Mouse (Mus musculus): ENCODE measurements around the gene Ttf1. TPM values are rescaled to one million over a fixed set of nuclear protein-coding genes. Genes with fewer than 3 reads are reported as not detected.

Ttf1 gene
- polyA plus RNA-seq, 1 experiment from 2014 or later, result 10.2 TPM

DNA sequence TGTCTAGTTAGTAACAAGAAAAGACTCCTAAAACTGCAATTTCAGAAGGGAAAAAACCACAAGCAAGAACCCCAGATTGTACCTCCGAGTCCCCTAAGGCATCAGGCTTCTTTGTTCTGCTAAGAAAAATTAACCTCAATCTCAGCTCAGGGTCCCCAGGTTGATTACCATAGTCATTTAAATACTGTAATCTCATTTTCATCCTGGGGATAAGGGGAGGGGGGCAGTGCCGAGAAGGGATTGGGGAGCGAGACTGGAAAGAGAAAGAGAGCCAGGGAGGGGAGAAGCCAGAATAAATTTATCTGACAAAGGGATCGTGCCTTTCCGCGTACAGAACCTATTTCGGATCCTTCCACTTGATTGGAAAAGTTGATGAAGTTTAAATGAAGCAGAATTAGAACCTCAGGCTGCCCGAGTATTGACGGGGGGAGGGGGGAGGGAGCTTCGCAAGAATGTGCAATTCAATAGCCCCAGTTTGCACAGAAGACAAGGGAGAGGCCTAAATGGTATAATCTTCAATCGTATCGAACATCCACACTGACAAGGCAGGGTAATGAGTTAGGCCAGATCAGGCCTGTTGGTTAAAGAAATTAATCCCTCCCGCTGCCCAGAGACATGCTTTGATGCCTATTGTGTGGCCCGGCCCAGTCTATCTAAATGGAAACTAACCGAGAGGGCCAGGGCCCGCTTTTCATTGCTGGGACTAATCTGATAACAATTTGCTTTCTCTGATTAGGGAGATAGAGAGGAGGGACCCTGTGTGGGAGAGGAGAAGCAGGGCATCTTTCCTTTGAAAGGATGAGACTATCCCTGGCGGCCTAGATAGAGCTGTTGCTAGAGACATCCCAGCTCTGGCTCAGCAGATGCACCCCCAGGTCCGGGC lies 19.2 kb upstream of the Ttf1 start:
- Histone ChIP-seq H3K27me3 (ENCODE audit: insufficient read depth, poor library complexity, severe bottlenecking) (peaks cover 96% of the 10 kb centered on the region), H3K9me3 (no peaks in the 10 kb centered on the region), H3K36me3 (no peaks in the 10 kb centered on the region), H3K4me1 (replicated peaks) (peaks cover 39% of the 10 kb centered on the region), H3K4me3 (peak overlapping the region; percentile 21), H3K27ac (peak overlapping the region; percentile 35)
- peak; percentile 36 for DNase-seq (ENCODE audit: low spot score)
- WGBS, result 4% methylated on average over 18 of the region's 18 CpGs

DNA sequence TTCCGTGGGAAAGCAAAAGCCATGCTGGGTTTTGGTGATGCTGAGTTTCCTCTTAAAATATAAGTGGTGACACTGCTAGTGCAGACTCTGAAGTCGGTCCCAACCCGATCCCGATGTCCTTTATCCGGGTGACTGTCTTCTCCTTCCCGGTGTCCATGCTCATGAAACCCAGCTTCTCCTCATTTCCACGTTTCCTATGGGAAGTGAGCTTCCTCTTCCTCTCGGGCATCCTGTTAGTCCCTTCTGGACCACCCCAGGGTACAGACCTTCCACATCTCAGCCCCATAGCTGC lies 18.6 kb upstream of the Ttf1 start:
- DNase-seq (ENCODE audit: low spot score), result no peak
- peaks cover 98% of the 10 kb centered on the region for H3K27me3 ChIP-seq (ENCODE audit: insufficient read depth, poor library complexity, severe bottlenecking)
- 26% methylated on average over 8 of the region's 8 CpGs for WGBS
- no peaks in the 10 kb centered on the region for H3K9me3 ChIP-seq
- no peaks in the 10 kb centered on the region for H3K36me3 ChIP-seq
- peaks cover 45% of the 10 kb centered on the region for H3K4me1 ChIP-seq (replicated peaks)
- H3K27ac ChIP-seq, result peak overlapping the region; percentile 35
- H3K4me3 ChIP-seq, result no peak overlapping the region

DNA sequence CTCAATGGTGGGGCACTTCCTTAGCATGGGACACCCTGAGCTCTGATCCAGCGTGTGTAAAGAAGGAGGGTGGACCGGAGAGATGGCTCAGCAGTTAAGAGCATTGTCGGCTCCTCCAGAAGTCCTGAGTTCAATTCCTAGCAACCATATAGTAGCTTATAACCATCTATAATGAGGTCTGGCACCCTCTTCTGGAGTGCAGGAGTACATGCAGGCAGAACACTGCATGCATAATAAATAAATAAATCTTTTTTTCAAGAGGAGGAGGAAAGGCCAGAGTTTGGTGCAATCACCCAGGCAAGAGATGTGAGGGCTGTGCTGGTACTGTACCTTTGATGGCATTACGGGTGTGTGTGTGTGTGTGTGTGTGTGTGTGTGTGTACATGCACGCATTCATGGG lies 17.9 kb upstream of the Ttf1 start:
- H3K27me3 ChIP-seq (ENCODE audit: insufficient read depth, poor library complexity, severe bottlenecking), result peaks cover 96% of the 10 kb centered on the region
- H3K27ac ChIP-seq, result peak overlapping the region; percentile 35; the same call in 1 of the 2 replicates
- peaks cover 49% of the 10 kb centered on the region for H3K4me1 ChIP-seq (replicated peaks)
- no peaks in the 10 kb centered on the region for H3K9me3 ChIP-seq
- H3K36me3 ChIP-seq, result no peaks in the 10 kb centered on the region
- no peak for DNase-seq (ENCODE audit: low spot score)
- WGBS, result 87% methylated on average over 5 of the region's 5 CpGs
- no peak overlapping the region for H3K4me3 ChIP-seq

DNA sequence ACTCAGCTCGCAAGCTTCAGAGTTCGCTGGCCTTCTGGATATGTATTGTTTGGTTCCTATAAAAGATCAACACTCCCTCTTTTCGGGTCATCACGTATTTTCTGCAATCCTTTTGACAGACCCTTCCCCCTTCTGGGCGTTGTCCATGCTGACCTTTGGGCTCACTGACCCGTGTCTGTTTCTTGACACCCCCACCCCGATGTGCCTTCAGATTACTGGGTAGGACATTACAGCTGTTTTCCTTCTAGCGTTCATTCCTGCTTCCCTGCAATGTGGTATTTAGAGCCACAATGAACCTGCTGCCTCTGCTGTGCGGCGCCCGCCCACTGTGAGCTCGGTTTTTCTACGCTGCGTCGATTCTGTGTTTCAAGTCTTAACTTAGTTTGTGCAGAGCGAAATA lies 13.9 kb upstream of the Ttf1 start:
- H3K9me3 ChIP-seq, result no peaks in the 10 kb centered on the region
- no peaks in the 10 kb centered on the region for H3K36me3 ChIP-seq
- 17% methylated on average over 16 of the region's 16 CpGs for WGBS
- H3K4me1 ChIP-seq (replicated peaks), result peaks cover 32% of the 10 kb centered on the region
- peak overlapping the region; percentile 75 for H3K27ac ChIP-seq
- peaks cover 94% of the 10 kb centered on the region for H3K27me3 ChIP-seq (ENCODE audit: insufficient read depth, poor library complexity, severe bottlenecking)
- peak; percentile 68 for DNase-seq (ENCODE audit: low spot score)
- H3K4me3 ChIP-seq, result peak overlapping the region; percentile 39

DNA sequence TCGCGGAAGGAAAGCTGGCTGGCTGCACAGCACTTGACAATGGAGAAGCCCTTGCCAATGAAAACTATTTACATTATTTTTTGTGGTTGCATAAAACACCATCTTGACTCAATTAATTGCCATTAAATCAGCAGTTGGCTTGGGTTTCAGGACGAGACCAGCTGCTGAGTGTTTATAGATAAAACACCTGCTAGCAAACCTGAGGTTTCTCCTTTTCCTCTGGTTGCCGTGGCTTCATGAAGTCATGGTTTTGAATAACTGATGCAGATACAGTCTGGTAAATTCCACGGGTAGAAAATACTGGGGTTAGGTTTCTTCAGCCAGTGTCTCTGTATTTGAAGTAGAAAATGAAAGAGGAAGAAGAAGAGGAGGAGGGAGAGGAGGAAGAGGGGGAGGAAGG lies 8.1 kb upstream of the Ttf1 start:
- H3K27me3 ChIP-seq (ENCODE audit: insufficient read depth, poor library complexity, severe bottlenecking), result peaks cover 88% of the 10 kb centered on the region
- H3K9me3 ChIP-seq, result no peaks in the 10 kb centered on the region
- WGBS, result 71% methylated on average over 5 of the region's 5 CpGs
- H3K4me3 ChIP-seq, result no peak overlapping the region
- H3K4me1 ChIP-seq (replicated peaks), result peaks cover 11% of the 10 kb centered on the region
- H3K27ac ChIP-seq, result no peak overlapping the region
- H3K36me3 ChIP-seq, result no peaks in the 10 kb centered on the region
- DNase-seq (ENCODE audit: low spot score), result no peak

DNA sequence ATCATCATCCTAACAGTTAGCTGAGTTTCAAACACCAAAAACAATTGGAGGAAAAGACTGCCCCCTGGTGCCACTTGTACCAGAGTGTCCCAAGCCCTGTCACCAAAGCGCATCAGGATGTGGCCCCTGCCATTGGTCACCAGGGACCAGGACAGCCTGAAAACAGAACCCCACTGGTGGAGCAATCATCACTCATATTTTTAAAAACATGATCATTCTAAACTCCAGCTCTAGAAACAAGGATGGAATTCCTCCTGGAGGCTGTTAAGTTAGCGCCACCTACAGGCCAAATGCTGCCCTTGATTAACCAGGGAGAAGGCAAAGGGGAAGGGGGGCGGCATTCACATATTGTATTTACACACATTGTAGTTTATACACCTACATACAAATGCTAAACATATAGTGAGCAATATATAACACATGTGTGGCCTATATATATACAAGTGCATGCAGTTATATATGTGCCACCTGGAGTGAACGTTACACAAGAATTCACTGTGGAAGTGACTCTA lies 7.1 kb upstream of the Ttf1 start:
- WGBS, result 28% methylated on average over 4 of the region's 4 CpGs
- Histone ChIP-seq H3K9me3 (no peaks in the 10 kb centered on the region), H3K27me3 (ENCODE audit: insufficient read depth, poor library complexity, severe bottlenecking) (peaks cover 88% of the 10 kb centered on the region), H3K4me3 (no peak overlapping the region), H3K36me3 (no peaks in the 10 kb centered on the region), H3K27ac (no peak overlapping the region), H3K4me1 (replicated peaks) (peaks cover 11% of the 10 kb centered on the region)
- DNase-seq (ENCODE audit: low spot score), result peak; percentile 69

DNA sequence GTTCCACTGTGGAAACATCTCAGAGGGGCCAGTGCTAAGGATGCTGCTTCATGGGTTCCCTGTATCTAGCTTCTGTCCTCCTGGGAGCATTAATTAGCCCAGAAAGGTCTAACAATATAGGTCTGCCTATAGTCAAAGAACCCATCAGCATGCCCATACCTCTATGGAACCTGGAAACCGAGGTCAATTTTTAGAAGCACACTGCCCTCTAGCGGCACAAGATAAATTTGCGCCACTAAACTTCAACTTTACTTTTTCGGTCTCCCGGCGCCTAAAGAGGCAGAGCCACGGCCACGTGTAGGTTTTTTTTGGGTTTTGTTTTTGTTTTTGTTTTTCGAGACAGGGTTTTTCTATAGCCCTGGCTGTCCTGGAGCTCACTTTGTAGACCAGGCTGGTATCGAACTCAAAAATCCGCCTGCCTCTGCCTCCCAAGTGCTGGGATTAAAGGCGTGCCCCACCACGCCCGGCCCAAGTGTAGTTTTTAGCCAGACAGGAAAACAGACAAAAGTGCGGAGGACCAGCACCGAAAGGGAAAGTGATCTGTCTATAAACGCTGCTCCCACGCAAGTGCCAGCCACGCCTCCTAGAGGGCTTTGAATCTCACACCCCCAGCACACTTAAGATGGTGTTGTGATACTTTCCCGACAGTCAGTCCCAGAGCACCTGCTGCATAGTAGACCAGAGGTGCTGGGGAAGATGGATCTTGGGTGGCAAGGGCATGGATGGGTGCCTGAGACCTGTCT lies 6.1 kb upstream of the Ttf1 start:
- Histone ChIP-seq H3K27me3 (ENCODE audit: insufficient read depth, poor library complexity, severe bottlenecking) (peaks cover 86% of the 10 kb centered on the region), H3K4me3 (peak overlapping the region; percentile 62)
- 4% methylated on average over 20 of the region's 20 CpGs for WGBS

DNA sequence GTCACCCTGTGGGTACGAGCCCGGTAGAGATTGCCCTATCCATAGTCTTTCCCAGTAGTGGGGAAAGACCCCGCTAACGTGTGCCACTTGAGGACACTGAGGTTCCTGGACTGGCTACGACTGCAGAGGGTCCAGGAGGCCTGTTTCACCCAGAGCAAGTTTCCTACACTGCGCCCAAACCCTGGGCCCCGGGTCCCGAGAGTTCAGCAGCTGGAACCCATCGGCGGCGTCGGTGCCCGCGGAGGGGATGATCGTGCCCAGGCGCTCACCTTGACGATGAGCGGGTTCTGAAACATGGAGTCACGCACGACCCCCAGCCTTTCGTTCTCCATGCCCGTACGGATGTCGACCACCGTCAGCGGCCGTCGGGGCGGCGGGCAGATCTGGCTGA lies 5.5 kb upstream of the Ttf1 start:
- no peaks in the 10 kb centered on the region for H3K36me3 ChIP-seq
- no peak overlapping the region for H3K27ac ChIP-seq
- 2% methylated on average over 30 of the region's 30 CpGs for WGBS
- no peaks in the 10 kb centered on the region for H3K9me3 ChIP-seq
- H3K4me1 ChIP-seq (replicated peaks), result peaks cover 11% of the 10 kb centered on the region
- peak overlapping the region; percentile 62 for H3K4me3 ChIP-seq
- no peak for DNase-seq (ENCODE audit: low spot score)
- H3K27me3 ChIP-seq (ENCODE audit: insufficient read depth, poor library complexity, severe bottlenecking), result peaks cover 81% of the 10 kb centered on the region

More for the DNA sequence above, 6.1 kb upstream of the Ttf1 start:
- no peaks in the 10 kb centered on the region for H3K9me3 ChIP-seq
- H3K36me3 ChIP-seq, result no peaks in the 10 kb centered on the region
- H3K27ac ChIP-seq, result no peak overlapping the region
- peak; percentile 74 for DNase-seq (ENCODE audit: low spot score)
- H3K4me1 ChIP-seq (replicated peaks), result peaks cover 11% of the 10 kb centered on the region

DNA sequence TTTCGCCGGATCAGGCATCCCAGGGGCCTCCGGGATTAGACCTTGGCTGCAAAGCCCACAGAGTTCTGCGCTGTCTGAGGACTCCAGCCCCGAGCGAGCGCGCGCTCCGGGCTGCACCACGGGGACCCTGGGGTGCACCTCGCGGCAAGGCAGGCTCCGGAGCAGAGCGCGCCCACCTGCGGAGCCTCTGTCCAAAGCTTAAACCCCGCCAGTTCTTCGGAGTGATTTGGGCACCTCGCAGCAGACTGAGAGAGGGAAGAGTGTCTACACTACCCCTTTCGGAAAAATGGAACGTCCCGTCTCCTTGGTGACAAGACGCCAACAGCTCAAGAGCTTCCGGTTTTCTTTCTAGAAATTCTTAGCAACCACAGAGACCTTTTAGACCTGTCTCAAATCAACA lies 5.1 kb upstream of the Ttf1 start, which contains the start of gene Cfap77:
Gene Cfap77 (minus strand): TSS at position 76 of the 400 bp plus-strand sequence.
- Histone ChIP-seq H3K4me1 (replicated peaks) (peaks cover 15% of the 10 kb centered on the region), H3K36me3 (no peaks in the 10 kb centered on the region), H3K9me3 (no peaks in the 10 kb centered on the region), H3K27ac (peak within 1 kb of the TSS; percentile 89), H3K27me3 (ENCODE audit: insufficient read depth, poor library complexity, severe bottlenecking) (peaks cover 79% of the 10 kb centered on the region), H3K4me3 (peak within 1 kb of the TSS; percentile 62)
- DNase-seq (ENCODE audit: low spot score), result peak; percentile 72
- under 1% methylated on average over 25 of the region's 25 CpGs for WGBS

DNA sequence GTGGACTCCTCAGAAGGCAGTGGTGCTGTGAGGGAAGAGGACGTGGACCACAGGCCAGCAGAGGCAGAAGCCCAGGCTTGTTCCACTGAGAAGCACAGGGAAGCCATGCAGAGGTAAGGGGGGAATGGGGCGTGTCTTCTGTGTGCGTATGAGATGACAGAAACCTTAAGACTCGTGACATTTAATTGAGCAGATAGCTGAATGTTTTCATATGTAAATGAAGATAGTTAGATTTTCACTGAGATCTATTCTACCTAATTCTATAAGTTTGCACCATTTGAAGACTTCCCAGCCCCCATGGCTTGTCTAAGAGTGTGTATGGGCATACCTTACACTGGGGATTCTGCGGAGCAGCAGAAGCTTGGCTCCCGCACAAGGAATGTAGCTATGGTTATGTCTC lies 5.7 kb downstream of the Ttf1 start:
- no peak overlapping the region for H3K4me3 ChIP-seq
- 92% methylated on average over 6 of the region's 6 CpGs for WGBS
- H3K9me3 ChIP-seq, result no peaks in the 10 kb centered on the region
- DNase-seq (ENCODE audit: low spot score), result no peak
- H3K36me3 ChIP-seq, result peaks cover 62% of the 10 kb centered on the region
- H3K4me1 ChIP-seq (replicated peaks), result peaks cover 11% of the 10 kb centered on the region
- H3K27me3 ChIP-seq (ENCODE audit: insufficient read depth, poor library complexity, severe bottlenecking), result no peaks in the 10 kb centered on the region
- no peak overlapping the region for H3K27ac ChIP-seq

DNA sequence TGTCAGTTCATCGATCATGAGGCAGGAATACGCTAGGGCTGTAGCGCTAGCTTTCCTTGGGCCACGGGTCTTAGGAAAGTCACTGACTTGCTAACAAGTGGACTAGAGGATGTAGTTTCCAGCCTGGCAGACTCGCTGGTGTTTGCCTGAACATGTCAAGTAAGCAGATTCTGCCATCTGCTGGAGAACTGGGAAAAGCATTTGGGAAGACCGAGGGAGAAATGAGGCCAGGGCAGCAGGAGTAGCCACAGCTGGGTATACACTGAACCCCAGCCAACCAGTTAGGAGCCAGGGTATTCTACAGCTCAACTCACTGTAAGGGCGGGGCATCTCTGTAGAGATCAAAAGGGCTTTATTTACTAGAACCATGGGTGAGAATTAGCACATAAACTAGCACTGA lies 6.3 kb downstream of the Ttf1 start:
- Histone ChIP-seq H3K4me3 (no peak overlapping the region), H3K9me3 (no peaks in the 10 kb centered on the region), H3K4me1 (replicated peaks) (peaks cover 5% of the 10 kb centered on the region), H3K27me3 (ENCODE audit: insufficient read depth, poor library complexity, severe bottlenecking) (no peaks in the 10 kb centered on the region), H3K27ac (no peak overlapping the region), H3K36me3 (peaks cover 69% of the 10 kb centered on the region)
- peak; percentile 23 for DNase-seq (ENCODE audit: low spot score)
- 60% methylated on average over 7 of the region's 7 CpGs for WGBS

DNA sequence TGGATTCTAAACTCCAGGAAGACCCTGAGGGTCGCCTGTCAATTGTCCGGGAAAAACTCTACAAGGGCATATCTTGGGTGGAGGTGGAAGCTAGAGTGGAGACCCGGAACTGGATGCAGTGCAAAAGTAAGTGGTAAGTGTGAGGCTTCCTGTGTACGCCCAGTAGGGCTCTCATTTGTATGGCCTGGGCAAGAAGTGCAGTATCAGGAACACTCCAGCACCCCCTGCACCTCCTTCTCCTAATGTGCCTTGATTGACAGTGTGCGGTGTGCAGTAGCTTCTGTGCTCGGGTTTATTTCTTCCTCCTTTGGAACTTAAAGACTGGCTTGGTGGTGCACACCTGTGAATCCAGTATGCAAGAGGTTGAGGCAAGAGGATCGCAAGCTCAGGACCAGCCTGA lies 14.6 kb downstream of the Ttf1 start:
- Histone ChIP-seq H3K4me3 (no peak overlapping the region), H3K9me3 (no peaks in the 10 kb centered on the region), H3K36me3 (peaks cover 98% of the 10 kb centered on the region), H3K27me3 (ENCODE audit: insufficient read depth, poor library complexity, severe bottlenecking) (no peaks in the 10 kb centered on the region), H3K27ac (no peak overlapping the region), H3K4me1 (replicated peaks) (no peaks in the 10 kb centered on the region)
- DNase-seq (ENCODE audit: low spot score), result no peak
- WGBS, result 96% methylated on average over 7 of the region's 7 CpGs

Data from hindbrain, embryonic 10.5 days (tissue).